Mouse (Mus musculus) C2C12 (cell line): ENCODE data around the gene Hecw2.

Experiments used
- CEBPB ChIP-seq: IDR thresholded peaks from one replicate; pipeline ENCODE4 v1.6.1; 2011; ENCODE audit warnings: low read depth, mild to moderate bottlenecking, control low read depth, moderate library complexity
- CTCF ChIP-seq: IDR thresholded peaks from one replicate; pipeline ENCODE4 v1.5.1; 2011; ENCODE audit not compliant: control insufficient read depth, insufficient read depth, insufficient read length
- MAX ChIP-seq: IDR thresholded peaks from one replicate; pipeline ENCODE4 v1.6.1; 2011; ENCODE audit warnings: mild to moderate bottlenecking, control low read depth
- MYOD1 ChIP-seq: IDR thresholded peaks from one replicate; pipeline ENCODE4 v1.6.1; 2011; ENCODE audit warnings: low read depth; ENCODE audit not compliant: control insufficient read depth, insufficient read length
- MYOG ChIP-seq: IDR thresholded peaks from one replicate; pipeline ENCODE4 v1.6.1; 2011; ENCODE audit not compliant: control insufficient read depth, insufficient read length; ENCODE audit errors: extremely low read depth
- USF1 ChIP-seq: IDR thresholded peaks from one replicate; pipeline ENCODE4 v1.6.1; 2011; ENCODE audit warnings: low read depth, mild to moderate bottlenecking, control low read depth, moderate library complexity

GRCm38 (mm10) chr1:54168014-54168413, 27.0 kb downstream of the Hecw2 start:
- TF ChIP-seq CTCF (no peak), CEBPB (no peak), USF1 (no peak), MYOD1 (no peak), MAX (no peak), MYOG (no peak)
